Mouse (Mus musculus): ENCODE measurements around the gene Gm4064. TPM values are rescaled to one million over a fixed set of nuclear protein-coding genes. Genes with fewer than 3 reads are reported as not detected.
"Not testable (repeated sequence)": the region's sequence is repeated elsewhere in the genome, so short reads cannot be mapped to it uniquely, and the experiment has no call there.

Gene Gm4064
- not detected for total RNA-seq (2021)
- long read RNA-seq, experiment 1 = 0 reads
- long read RNA-seq, experiment 2 = 0 reads

- not testable (repeated sequence) for DNase-seq
These were observed at the start of gene Gm4064 for GRCm38 (mm10) chrY:2796105-2796504. TSS of gene Gm4064 (minus strand) at chrY:2796205.

- not testable (repeated sequence) for DNase-seq
These were observed 34.4 kb upstream of the Gm4064 start, which contains the start of the genes Rbmy and Gm10256 for GRCm38 (mm10) chrY:2830380-2830779. TSS of gene Rbmy (plus strand) at chrY:2830680. TSS of gene Gm10256 (plus strand) at chrY:2830699.

Other genes starting within 250 kb of the Gm4064 start
- not detected for gene H2al2c, start 197.1 kb downstream of the Gm4064 start, total RNA-seq (2021)
- gene Sry, start 132.5 kb downstream of the Gm4064 start, total RNA-seq (2021) = not detected
- not detected for gene H2al2b, start 75.5 kb downstream of the Gm4064 start, total RNA-seq (2021)
- not detected for gene Rbmy, start 34.5 kb upstream of the Gm4064 start, total RNA-seq (2021)
- not detected for gene Gm10256, start 34.5 kb upstream of the Gm4064 start, total RNA-seq (2021)
- not detected for gene Gm10352, start 104.8 kb upstream of the Gm4064 start, total RNA-seq (2021)
- not detected for gene Gm29289, start 136.4 kb upstream of the Gm4064 start, total RNA-seq (2021)

All from adrenal gland, postnatal 10 days (tissue).